In the genomic region with DNA sequence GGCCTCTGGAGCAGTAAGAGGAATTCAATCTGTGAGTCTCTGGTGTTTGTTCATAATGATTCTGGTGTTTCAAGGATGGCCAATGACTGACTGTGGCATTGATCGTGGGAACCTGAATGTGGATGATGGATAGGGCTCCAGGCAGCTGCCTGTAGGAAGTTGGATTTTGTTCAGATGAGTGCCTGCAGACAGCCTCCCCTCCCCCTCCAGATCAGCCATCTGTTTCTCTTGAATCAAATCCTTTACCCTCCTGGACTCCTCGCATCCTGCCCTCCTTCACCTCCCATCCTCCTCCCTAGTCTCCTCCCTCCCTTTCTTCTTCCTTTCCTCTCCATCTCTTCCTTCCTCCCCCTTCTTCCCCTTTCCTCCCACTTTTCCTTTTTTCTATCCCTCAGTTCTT, we compare ENCODE assay signal across 13 mouse cellular contexts.
DNase-seq lines count a peak whose midpoint lies in the region; ATAC-seq lines count a peak whose summit lies in the region.
"Had no signal": no experiment of that assay in that cellular context is flagged by ENCODE, and none has a peak within 500 bp of the region (broad histone marks: within the 10 kb centered on the region; RNA-seq: fewer than 3 reads in every experiment).

No protein-coding gene starts in this region.

- ATAC-seq in forebrain, embryonic 12.5 days (ENCODE audit: low FRiP score): peak; percentile 55
- ATAC-seq in midbrain, embryonic 11.5 days (ENCODE audit: low FRiP score): peak; percentile 69; the same call in 1 of the 2 replicates
- no peak for ATAC-seq in midbrain, embryonic 13.5 days
- ATAC-seq in forebrain, embryonic 13.5 days: peak; percentile 67; the same call in 1 of the 2 replicates
- ATAC-seq in neural tube, embryonic 12.5 days (ENCODE audit: low FRiP score, low read depth): 0 out of 2 replicates have a peak, but pooled peaks have one; percentile 44
- ATAC-seq in CD4-positive, CD25-positive, alpha-beta regulatory T cell, adult 4 months: no peak
- ATAC-seq in intestine, embryonic 16.5 days: no peak

- H3K36me3 ChIP-seq in forebrain, embryonic 12.5 days (replicated peaks): no peaks in the 10 kb centered on the region
- H3K36me3 ChIP-seq in forebrain, embryonic 10.5 days (replicated peaks): no peaks in the 10 kb centered on the region
- H3K36me3 ChIP-seq in midbrain, embryonic 11.5 days (ENCODE audit: control insufficient read depth, insufficient read depth, low read length): no peaks in the 10 kb centered on the region
- H3K36me3 ChIP-seq in midbrain, embryonic 13.5 days: no peaks in the 10 kb centered on the region
- no peaks in the 10 kb centered on the region for H3K36me3 ChIP-seq in forebrain, embryonic 13.5 days (ENCODE audit: poor library complexity, severe bottlenecking)
- H3K36me3 ChIP-seq in neural tube, embryonic 12.5 days: no peaks in the 10 kb centered on the region
- no peaks in the 10 kb centered on the region for H3K36me3 ChIP-seq in intestine, embryonic 16.5 days (ENCODE audit: control insufficient read depth, insufficient read depth, low read length)
- H3K36me3 ChIP-seq: embryonic facial prominence, embryonic 13.5 days had no signal

- H3K4me2 ChIP-seq in forebrain, embryonic 12.5 days: no peak overlapping the region
- H3K4me2 ChIP-seq in midbrain, embryonic 11.5 days: no peak overlapping the region
- H3K4me2 ChIP-seq in midbrain, embryonic 13.5 days (replicated peaks): no peak overlapping the region
- no peak overlapping the region for H3K4me2 ChIP-seq in forebrain, embryonic 13.5 days
- H3K4me2 ChIP-seq in neural tube, embryonic 12.5 days (replicated peaks): no peak overlapping the region
- no peak overlapping the region for H3K4me2 ChIP-seq in intestine, embryonic 16.5 days (ENCODE audit: low read depth, low read length)
- H3K4me2 ChIP-seq: embryonic facial prominence, embryonic 13.5 days; liver, embryonic 11.5 days had no signal

- peaks cover 7% of the 10 kb centered on the region for H3K4me1 ChIP-seq in forebrain, embryonic 12.5 days
- H3K4me1 ChIP-seq in forebrain, embryonic 10.5 days: peaks cover 15% of the 10 kb centered on the region
- H3K4me1 ChIP-seq in midbrain, embryonic 11.5 days (ENCODE audit: control insufficient read depth, insufficient read depth, low read length): peaks cover 2% of the 10 kb centered on the region; the same call in 1 of the 2 replicates
- H3K4me1 ChIP-seq in midbrain, embryonic 13.5 days (replicated peaks): peaks cover 10% of the 10 kb centered on the region; the same call in 1 of the 2 replicates
- peaks cover 15% of the 10 kb centered on the region for H3K4me1 ChIP-seq in forebrain, embryonic 13.5 days
- H3K4me1 ChIP-seq in neural tube, embryonic 12.5 days: peaks cover 4% of the 10 kb centered on the region
- H3K4me1 ChIP-seq in intestine, embryonic 16.5 days (ENCODE audit: control insufficient read depth, insufficient read depth, low read length): no peaks in the 10 kb centered on the region

- H3K27me3 ChIP-seq in forebrain, embryonic 12.5 days: no peaks in the 10 kb centered on the region
- H3K27me3 ChIP-seq in forebrain, embryonic 10.5 days (ENCODE audit: poor library complexity, severe bottlenecking): no peaks in the 10 kb centered on the region
- H3K27me3 ChIP-seq in midbrain, embryonic 11.5 days (ENCODE audit: control insufficient read depth, insufficient read depth, low read length): no peaks in the 10 kb centered on the region
- H3K27me3 ChIP-seq in midbrain, embryonic 13.5 days: no peaks in the 10 kb centered on the region
- no peaks in the 10 kb centered on the region for H3K27me3 ChIP-seq in forebrain, embryonic 13.5 days
- H3K27me3 ChIP-seq in neural tube, embryonic 12.5 days (replicated peaks): no peaks in the 10 kb centered on the region
- H3K27me3 ChIP-seq in intestine, embryonic 16.5 days (replicated peaks; ENCODE audit: control insufficient read depth, insufficient read depth, low read length): no peaks in the 10 kb centered on the region
- H3K27me3 ChIP-seq: embryonic facial prominence, embryonic 13.5 days had no signal

- H3K4me3 ChIP-seq in forebrain, embryonic 12.5 days (replicated peaks): no peak overlapping the region
- H3K4me3 ChIP-seq in forebrain, embryonic 10.5 days: no peak overlapping the region
- no peak overlapping the region for H3K4me3 ChIP-seq in midbrain, embryonic 11.5 days (ENCODE audit: low read depth, low read length)
- no peak overlapping the region for H3K4me3 ChIP-seq in midbrain, embryonic 13.5 days (replicated peaks)
- no peak overlapping the region for H3K4me3 ChIP-seq in forebrain, embryonic 13.5 days
- no peak overlapping the region for H3K4me3 ChIP-seq in neural tube, embryonic 12.5 days
- no peak overlapping the region for H3K4me3 ChIP-seq in intestine, embryonic 16.5 days (ENCODE audit: low read length)
- H3K4me3 ChIP-seq: embryonic facial prominence, embryonic 13.5 days; gastrocnemius, adult 2 months had no signal

- no peak overlapping the region for H3K27ac ChIP-seq in forebrain, embryonic 12.5 days
- H3K27ac ChIP-seq in forebrain, embryonic 10.5 days: no peak overlapping the region
- H3K27ac ChIP-seq in midbrain, embryonic 11.5 days (ENCODE audit: low read depth, low read length): no peak overlapping the region
- H3K27ac ChIP-seq in midbrain, embryonic 13.5 days: no peak overlapping the region
- H3K27ac ChIP-seq in forebrain, embryonic 13.5 days: no peak overlapping the region
- H3K27ac ChIP-seq in neural tube, embryonic 12.5 days: no peak overlapping the region
- no peak overlapping the region for H3K27ac ChIP-seq in intestine, embryonic 16.5 days (ENCODE audit: low read length)
- H3K27ac ChIP-seq: embryonic facial prominence, embryonic 13.5 days; gastrocnemius, adult 2 months had no signal

- H3K9ac ChIP-seq in forebrain, embryonic 12.5 days: no peak overlapping the region
- no peak overlapping the region for H3K9ac ChIP-seq in midbrain, embryonic 11.5 days (ENCODE audit: low read length)
- H3K9ac ChIP-seq in midbrain, embryonic 13.5 days (replicated peaks): no peak overlapping the region
- no peak overlapping the region for H3K9ac ChIP-seq in forebrain, embryonic 13.5 days
- no peak overlapping the region for H3K9ac ChIP-seq in neural tube, embryonic 12.5 days
- no peak overlapping the region for H3K9ac ChIP-seq in intestine, embryonic 16.5 days (ENCODE audit: low read depth, low read length)
- H3K9ac ChIP-seq: embryonic facial prominence, embryonic 13.5 days had no signal

- no peak for DNase-seq in forebrain, embryonic 10.5 days (ENCODE audit: extremely low spot score, low spot score)
- no peak for DNase-seq in midbrain, embryonic 11.5 days (ENCODE audit: low spot score, missing footprints)
- DNase-seq: adrenal gland, adult 8-10 months; gastrocnemius, adult 2 months; heart, postnatal 10 days had no signal

- H3K9me3 ChIP-seq in forebrain, embryonic 12.5 days: no peaks in the 10 kb centered on the region
- no peaks in the 10 kb centered on the region for H3K9me3 ChIP-seq in forebrain, embryonic 10.5 days
- no peaks in the 10 kb centered on the region for H3K9me3 ChIP-seq in midbrain, embryonic 11.5 days (ENCODE audit: control insufficient read depth, low read length)
- H3K9me3 ChIP-seq in midbrain, embryonic 13.5 days: no peaks in the 10 kb centered on the region
- H3K9me3 ChIP-seq in forebrain, embryonic 13.5 days (replicated peaks): no peaks in the 10 kb centered on the region
- H3K9me3 ChIP-seq in neural tube, embryonic 12.5 days: no peaks in the 10 kb centered on the region
- H3K9me3 ChIP-seq in intestine, embryonic 16.5 days (ENCODE audit: control insufficient read depth, low read length): no peaks in the 10 kb centered on the region
- H3K9me3 ChIP-seq: embryonic facial prominence, embryonic 13.5 days had no signal

- 23% methylated on average over 2 of the region's 2 CpGs for WGBS in forebrain, embryonic 12.5 days
- 40% methylated on average over 2 of the region's 2 CpGs for WGBS in forebrain, embryonic 10.5 days
- WGBS in midbrain, embryonic 11.5 days: 28% methylated on average over 2 of the region's 2 CpGs
- 11% methylated on average over 2 of the region's 2 CpGs for WGBS in midbrain, embryonic 13.5 days
- WGBS in forebrain, embryonic 13.5 days: 28% methylated on average over 2 of the region's 2 CpGs
- WGBS in neural tube, embryonic 12.5 days: 26% methylated on average over 2 of the region's 2 CpGs
- WGBS in intestine, embryonic 16.5 days: 27% methylated on average over 2 of the region's 2 CpGs

Comparison
In these comparisons a context has a peak if more than half of its experiments do, and no peak if none do; other contexts are left out.
1. ATAC-seq: peak in forebrain, embryonic 12.5 days (single experiment), midbrain, embryonic 11.5 days (single experiment), forebrain, embryonic 13.5 days (single experiment) and neural tube, embryonic 12.5 days (single experiment); none in midbrain, embryonic 13.5 days (single experiment), CD4-positive, CD25-positive, alpha-beta regulatory T cell, adult 4 months (single experiment) and intestine, embryonic 16.5 days (single experiment).